ENCODE assay signal across 14 mouse cellular contexts in the genomic region with DNA sequence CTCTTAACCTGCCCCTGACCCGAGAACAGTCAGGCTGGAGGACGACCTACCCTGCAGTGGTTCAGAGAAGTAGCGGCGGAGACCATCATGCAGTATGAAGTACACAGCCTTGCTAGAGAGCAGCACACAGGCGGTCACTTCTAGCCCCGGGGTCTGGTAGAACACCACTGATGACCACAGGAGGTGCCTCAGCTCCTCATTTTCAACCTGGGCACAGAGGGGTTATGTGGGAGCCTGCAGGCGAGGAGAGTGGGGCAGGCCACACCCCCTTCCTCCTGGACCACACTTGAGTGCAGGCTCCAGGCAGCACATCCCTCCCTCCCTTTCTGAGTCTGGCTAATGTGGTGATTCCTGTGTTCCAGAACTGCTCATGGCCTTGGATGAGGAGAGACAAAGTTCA. TPM values are rescaled to one million over a fixed set of nuclear protein-coding genes. Genes with fewer than 3 reads are reported as not detected.
DNase-seq lines count a peak whose midpoint lies in the region; ATAC-seq and TF ChIP-seq lines count a peak whose summit lies in the region.
"Had no signal": no experiment of that assay in that cellular context is flagged by ENCODE, and none has a peak within 500 bp of the region (broad histone marks: within the 10 kb centered on the region; RNA-seq: fewer than 3 reads in every experiment).

No protein-coding gene starts in this region.

- ATAC-seq in heart, embryonic 12.5 days (ENCODE audit: insufficient number of reproducible peaks, low FRiP score), result no peak
- ATAC-seq in heart, postnatal 0 days (ENCODE audit: insufficient read depth, low read depth), result no peak
- no peak for ATAC-seq in lung, embryonic 14.5 days (ENCODE audit: insufficient read depth)
- no peak for ATAC-seq in CD4-positive, CD25-positive, alpha-beta regulatory T cell, adult 4 months
- ATAC-seq: forebrain, embryonic 16.5 days had no signal

- no peak for DNase-seq in heart, postnatal 10 days
- DNase-seq in heart, postnatal 0 days (ENCODE audit: low spot score), result no peak
- DNase-seq in heart, adult 18-20 months, result no peak
- DNase-seq in lung, embryonic 14.5 days, result no peak
- DNase-seq in lung, postnatal 36 days, result no peak
- DNase-seq: gastrocnemius, postnatal 25 days had no signal

- H3K9me3 ChIP-seq in heart, embryonic 12.5 days (replicated peaks), result no peaks in the 10 kb centered on the region
- no peaks in the 10 kb centered on the region for H3K9me3 ChIP-seq in heart, postnatal 0 days (replicated peaks; ENCODE audit: control insufficient read depth, low read length)
- no peaks in the 10 kb centered on the region for H3K9me3 ChIP-seq in lung, embryonic 14.5 days (ENCODE audit: low read depth, low read length)
- H3K9me3 ChIP-seq: embryonic facial prominence, embryonic 12.5 days; forebrain, embryonic 12.5 days; hindbrain, embryonic 15.5 days had no signal

- no peak overlapping the region for H3K4me3 ChIP-seq in heart, embryonic 12.5 days
- H3K4me3 ChIP-seq in heart, postnatal 0 days (ENCODE audit: low read depth, low read length), result no peak overlapping the region
- no peak overlapping the region for H3K4me3 ChIP-seq in lung, embryonic 14.5 days (ENCODE audit: low read depth, low read length)
- H3K4me3 ChIP-seq in macrophage (ENCODE audit: inconsistent target), result no peak overlapping the region
- H3K4me3 ChIP-seq: embryonic facial prominence, embryonic 12.5 days; forebrain, embryonic 12.5 days; hindbrain, embryonic 15.5 days had no signal

- peaks cover 83% of the 10 kb centered on the region for H3K36me3 ChIP-seq in heart, embryonic 12.5 days
- H3K36me3 ChIP-seq in heart, postnatal 0 days (replicated peaks; ENCODE audit: control insufficient read depth, insufficient read depth, low read length), result peaks cover 84% of the 10 kb centered on the region
- peaks cover 85% of the 10 kb centered on the region for H3K36me3 ChIP-seq in lung, embryonic 14.5 days (ENCODE audit: insufficient read depth)
- peaks cover 73% of the 10 kb centered on the region for H3K36me3 ChIP-seq in macrophage (ENCODE audit: inconsistent target)

- no peak for TF ChIP-seq EP300 in heart, postnatal 0 days (IDR thresholded peaks at IDR 0.05; ENCODE audit: low read depth)

- peaks cover 97% of the 10 kb centered on the region for H3K79me2 ChIP-seq in macrophage (ENCODE audit: inconsistent target)

- H3K27ac ChIP-seq in heart, embryonic 12.5 days (ENCODE audit: poor library complexity, severe bottlenecking), result 0 out of 2 replicates have a peak overlapping the region, but pooled peaks have one; percentile 20
- peak overlapping the region; percentile 46; the same call in 1 of the 2 replicates for H3K27ac ChIP-seq in heart, postnatal 0 days (ENCODE audit: low read depth)
- peak overlapping the region; percentile 6; the same call in 1 of the 2 replicates for H3K27ac ChIP-seq in lung, embryonic 14.5 days (ENCODE audit: low read depth)
- peak overlapping the region; percentile 100 for H3K27ac ChIP-seq in macrophage
- H3K27ac ChIP-seq: embryonic facial prominence, embryonic 12.5 days; forebrain, embryonic 12.5 days; hindbrain, embryonic 15.5 days had no signal

- WGBS in heart, embryonic 12.5 days, result 85% methylated on average over 7 of the region's 7 CpGs
- WGBS in heart, postnatal 0 days, result 74% methylated on average over 7 of the region's 7 CpGs
- 84% methylated on average over 7 of the region's 7 CpGs for WGBS in lung, embryonic 14.5 days
- 90% methylated on average over 7 of the region's 7 CpGs for WGBS in macrophage (ENCODE audit: missing documents)

- no peak overlapping the region for H3K9ac ChIP-seq in heart, embryonic 12.5 days
- H3K9ac ChIP-seq in heart, postnatal 0 days (replicated peaks; ENCODE audit: low read depth, low read length), result no peak overlapping the region
- H3K9ac ChIP-seq in lung, embryonic 14.5 days, result no peak overlapping the region
- H3K9ac ChIP-seq: embryonic facial prominence, embryonic 12.5 days; forebrain, embryonic 12.5 days; hindbrain, embryonic 15.5 days had no signal

- H3K4me2 ChIP-seq in heart, embryonic 12.5 days, result no peak overlapping the region
- no peak overlapping the region for H3K4me2 ChIP-seq in heart, postnatal 0 days (ENCODE audit: low read depth, low read length)
- H3K4me2 ChIP-seq in lung, embryonic 14.5 days, result no peak overlapping the region
- H3K4me2 ChIP-seq: embryonic facial prominence, embryonic 12.5 days; forebrain, embryonic 12.5 days; hindbrain, embryonic 15.5 days had no signal

- intact Hi-C loops in heart, postnatal 10 days (cut with DNase I), result no loop called here

- no peak for TF ChIP-seq CTCF in heart, postnatal 0 days (IDR thresholded peaks at IDR 0.05; ENCODE audit: low read depth)
- no peak for TF ChIP-seq CTCF in lung, embryonic 14.5 days (IDR thresholded peaks at IDR 0.05; ENCODE audit: low read depth)

- H3K4me1 ChIP-seq in heart, embryonic 12.5 days (replicated peaks), result peaks cover 48% of the 10 kb centered on the region
- H3K4me1 ChIP-seq in heart, postnatal 0 days (ENCODE audit: control insufficient read depth, insufficient read depth), result no peaks in the 10 kb centered on the region
- H3K4me1 ChIP-seq in lung, embryonic 14.5 days (ENCODE audit: insufficient read depth), result no peaks in the 10 kb centered on the region
- H3K4me1 ChIP-seq: embryonic facial prominence, embryonic 12.5 days; forebrain, embryonic 12.5 days had no signal

- no peaks in the 10 kb centered on the region for H3K27me3 ChIP-seq in heart, embryonic 12.5 days (replicated peaks)
- no peaks in the 10 kb centered on the region for H3K27me3 ChIP-seq in heart, postnatal 0 days (ENCODE audit: control insufficient read depth, insufficient read depth, low read length)
- no peaks in the 10 kb centered on the region for H3K27me3 ChIP-seq in lung, embryonic 14.5 days (ENCODE audit: insufficient read depth, low read length)
- H3K27me3 ChIP-seq: embryonic facial prominence, embryonic 12.5 days; forebrain, embryonic 12.5 days; hindbrain, embryonic 15.5 days had no signal

RNA-seq across cellular contexts. Expression of a gene that starts 5.1 kb away (rescaled TPM):
- polyA plus RNA-seq in heart, embryonic 12.5 days (2016; fragmentation: Nextera tagmentation; extraction: Ambion mirVana), result 48.3 and 56.7 TPM in 2 replicates
- 10 to 100 TPM; 77.3 to 78.9 TPM for total RNA-seq in heart, postnatal 10 days (2021)
- 75.3 and 90.4 TPM in 2 replicates for total RNA-seq in heart, postnatal 0 days (2014; rRNA removed; ENCODE audit: low replicate concordance)
- polyA plus RNA-seq in heart, postnatal 0 days (2015; fragmentation: Nextera tagmentation; extraction: Ambion mirVana), result 24.0 and 25.4 TPM in 2 replicates
- total RNA-seq in heart, adult 18-20 months (2021), result 10 to 100 TPM; 63.2 to 64.1 TPM
- 64.4 and 71.3 TPM in 2 replicates for polyA plus RNA-seq in lung, embryonic 14.5 days (2014; fragmentation: Nextera tagmentation; extraction: Ambion mirVana)
- total RNA-seq in macrophage (2018; cell fraction: chromatin; rRNA removed), result 1,000 to 10,000 TPM in 23 of 26 experiments, 100 to 1,000 TPM in 3; 175 to 4,782 (median 2,271) TPM
- 100 to 1,000 TPM in 25 of 26 experiments, 10 to 100 TPM in 1; 91.4 to 838 (median 312) TPM for total RNA-seq in macrophage (2018; cell fraction: cytosol; rRNA removed)
- 1,000 to 10,000 TPM in 14 of 26 experiments, 100 to 1,000 TPM in 12; 325 to 5,560 (median 1,024) TPM for total RNA-seq in macrophage (2018; cell fraction: nucleus; rRNA removed)
- 241 to 829 TPM (median 623 TPM) in 3 replicates for polyA plus RNA-seq in macrophage (2018)
- 1 to 10 TPM in 1 of 2 experiments, under 1 TPM in 1; 0.91 to 2.7 TPM for polyA plus RNA-seq in CD4-positive, CD25-positive, alpha-beta regulatory T cell, adult 4 months (2017; shearing (Covaris generic))
- total RNA-seq: granulocyte monocyte progenitor cell, adult 5-6 weeks had no signal

RNA-seq across cellular contexts. Expression of a gene that starts 34.6 kb away (rescaled TPM):
- 3,183 and 3,245 TPM in 2 replicates for polyA plus RNA-seq in heart, embryonic 12.5 days (2016; fragmentation: Nextera tagmentation; extraction: Ambion mirVana)
- total RNA-seq in heart, postnatal 10 days (2021), result 1,000 to 10,000 TPM; 5,439 to 5,458 TPM
- total RNA-seq in heart, postnatal 0 days (2014; rRNA removed; ENCODE audit: low replicate concordance), result 2,939 and 3,145 TPM in 2 replicates
- 7,680 and 7,748 TPM in 2 replicates for polyA plus RNA-seq in heart, postnatal 0 days (2015; fragmentation: Nextera tagmentation; extraction: Ambion mirVana)
- 1,000 to 10,000 TPM; 5,748 to 6,764 TPM for total RNA-seq in heart, adult 18-20 months (2021)
- 5.1 and 51.6 TPM in 2 replicates for polyA plus RNA-seq in lung, embryonic 14.5 days (2014; fragmentation: Nextera tagmentation; extraction: Ambion mirVana)
- 10 to 100 TPM in 1 of 26 experiments, 1 to 10 TPM in 25; 1.2 to 10.1 (median 6.3) TPM for total RNA-seq in macrophage (2018; cell fraction: chromatin; rRNA removed)
- 1 to 10 TPM in 24 of 26 experiments, under 1 TPM in 2; 0.89 to 3.3 (median 1.7) TPM for total RNA-seq in macrophage (2018; cell fraction: cytosol; rRNA removed)
- total RNA-seq in macrophage (2018; cell fraction: nucleus; rRNA removed), result 10 to 100 TPM in 1 of 26 experiments, 1 to 10 TPM in 23, not detected in 2; 1.5 to 12.4 (median 3.9) TPM
- 0.50 to 1.8 TPM (median 0.95 TPM) in 3 replicates for polyA plus RNA-seq in macrophage (2018)
- polyA plus RNA-seq in CD4-positive, CD25-positive, alpha-beta regulatory T cell, adult 4 months (2017; shearing (Covaris generic)), result not detected

RNA-seq across cellular contexts. Expression of a gene that starts 42.7 kb away (rescaled TPM):
- polyA plus RNA-seq in heart, embryonic 12.5 days (2016; fragmentation: Nextera tagmentation; extraction: Ambion mirVana), result 343 and 346 TPM in 2 replicates
- total RNA-seq in heart, postnatal 10 days (2021), result 10 to 100 TPM; 53.1 to 57.7 TPM
- 212 and 269 TPM in 2 replicates for total RNA-seq in heart, postnatal 0 days (2014; rRNA removed; ENCODE audit: low replicate concordance)
- 146 and 158 TPM in 2 replicates for polyA plus RNA-seq in heart, postnatal 0 days (2015; fragmentation: Nextera tagmentation; extraction: Ambion mirVana)
- total RNA-seq in heart, adult 18-20 months (2021), result 10 to 100 TPM; 19.2 TPM
- 476 and 510 TPM in 2 replicates for polyA plus RNA-seq in lung, embryonic 14.5 days (2014; fragmentation: Nextera tagmentation; extraction: Ambion mirVana)
- 10 to 100 TPM in 11 of 26 experiments, 1 to 10 TPM in 15; 1.8 to 37.0 (median 8.3) TPM for total RNA-seq in macrophage (2018; cell fraction: chromatin; rRNA removed)
- total RNA-seq in macrophage (2018; cell fraction: cytosol; rRNA removed), result 100 to 1,000 TPM in 5 of 26 experiments, 10 to 100 TPM in 21; 25.4 to 119 (median 52.7) TPM
- 10 to 100 TPM in 21 of 26 experiments, 1 to 10 TPM in 5; 6.5 to 49.6 (median 15.5) TPM for total RNA-seq in macrophage (2018; cell fraction: nucleus; rRNA removed)
- 64.0 to 97.6 TPM (median 77.4 TPM) in 3 replicates for polyA plus RNA-seq in macrophage (2018)
- not detected for polyA plus RNA-seq in CD4-positive, CD25-positive, alpha-beta regulatory T cell, adult 4 months (2017; shearing (Covaris generic))

RNA-seq across cellular contexts. Expression of a gene that starts 43.2 kb away (rescaled TPM):
- polyA plus RNA-seq in heart, embryonic 12.5 days (2016; fragmentation: Nextera tagmentation; extraction: Ambion mirVana), result 446 and 471 TPM in 2 replicates
- total RNA-seq in heart, postnatal 10 days (2021), result 100 to 1,000 TPM; 234 to 236 TPM
- 292 and 338 TPM in 2 replicates for total RNA-seq in heart, postnatal 0 days (2014; rRNA removed; ENCODE audit: low replicate concordance)
- polyA plus RNA-seq in heart, postnatal 0 days (2015; fragmentation: Nextera tagmentation; extraction: Ambion mirVana), result 162 and 171 TPM in 2 replicates
- total RNA-seq in heart, adult 18-20 months (2021), result 100 to 1,000 TPM; 118 to 119 TPM
- polyA plus RNA-seq in lung, embryonic 14.5 days (2014; fragmentation: Nextera tagmentation; extraction: Ambion mirVana), result 386 and 411 TPM in 2 replicates
- total RNA-seq in macrophage (2018; cell fraction: chromatin; rRNA removed), result 1,000 to 10,000 TPM in 24 of 26 experiments, 100 to 1,000 TPM in 2; 665 to 2,090 (median 1,583) TPM
- total RNA-seq in macrophage (2018; cell fraction: cytosol; rRNA removed), result 100 to 1,000 TPM; 112 to 253 (median 171) TPM
- 1,000 to 10,000 TPM in 7 of 26 experiments, 100 to 1,000 TPM in 19; 420 to 1,439 (median 890) TPM for total RNA-seq in macrophage (2018; cell fraction: nucleus; rRNA removed)
- polyA plus RNA-seq in macrophage (2018), result 163 to 251 TPM (median 201 TPM) in 3 replicates
- 100 to 1,000 TPM; 151 to 190 TPM for polyA plus RNA-seq in CD4-positive, CD25-positive, alpha-beta regulatory T cell, adult 4 months (2017; shearing (Covaris generic))

RNA-seq across cellular contexts. Expression of a gene that starts 44.1 kb away (rescaled TPM):
- polyA plus RNA-seq in heart, embryonic 12.5 days (2016; fragmentation: Nextera tagmentation; extraction: Ambion mirVana), result 0.34 and 0.50 TPM in 2 replicates
- 10 to 100 TPM; 15.1 to 16.9 TPM for total RNA-seq in heart, postnatal 10 days (2021)
- total RNA-seq in heart, postnatal 0 days (2014; rRNA removed; ENCODE audit: low replicate concordance), result 4.4 and 12.7 TPM in 2 replicates
- polyA plus RNA-seq in heart, postnatal 0 days (2015; fragmentation: Nextera tagmentation; extraction: Ambion mirVana), result 0.75 and 0.90 TPM in 2 replicates
- total RNA-seq in heart, adult 18-20 months (2021), result 10 to 100 TPM; 13.5 to 15.7 TPM
- polyA plus RNA-seq in lung, embryonic 14.5 days (2014; fragmentation: Nextera tagmentation; extraction: Ambion mirVana), result 0.38 and 0.49 TPM in 2 replicates
- total RNA-seq in macrophage (2018; cell fraction: chromatin; rRNA removed), result 1 to 10 TPM in 3 of 26 experiments, under 1 TPM in 12, not detected in 11; 0.16 to 1.7 (median 0.55) TPM
- under 1 TPM in 18 of 26 experiments, not detected in 8; 0.04 to 0.38 (median 0.11) TPM for total RNA-seq in macrophage (2018; cell fraction: cytosol; rRNA removed)
- 1 to 10 TPM in 1 of 26 experiments, under 1 TPM in 18, not detected in 7; 0.22 to 1.3 (median 0.37) TPM for total RNA-seq in macrophage (2018; cell fraction: nucleus; rRNA removed)
- not detected in 3 replicates for polyA plus RNA-seq in macrophage (2018)
- not detected for polyA plus RNA-seq in CD4-positive, CD25-positive, alpha-beta regulatory T cell, adult 4 months (2017; shearing (Covaris generic))
- total RNA-seq: granulocyte monocyte progenitor cell, adult 5-6 weeks had no signal

Comparison
In these comparisons a context has a peak if more than half of its experiments do, and no peak if none do; other contexts are left out.
1. H3K27ac ChIP-seq: peak in every context shown above with its lines; median percentile 100 in macrophage; 46 in heart, postnatal 0 days; 20 in heart, embryonic 12.5 days; 6 in lung, embryonic 14.5 days.
2. RNA of a gene that starts 34.6 kb away (polyA plus RNA-seq): 7,680 to 7,748 TPM in heart, postnatal 0 days and 3,183 to 3,245 TPM in heart, embryonic 12.5 days; 5.1 to 51.6 TPM in lung, embryonic 14.5 days, 0.50 to 1.8 TPM in macrophage and not detected in CD4-positive, CD25-positive, alpha-beta regulatory T cell, adult 4 months; every median in the first group is over 10 times any median in the second.
3. RNA of a gene that starts 42.7 kb away (polyA plus RNA-seq): 476 to 510 TPM in lung, embryonic 14.5 days, 343 to 346 TPM in heart, embryonic 12.5 days, 146 to 158 TPM in heart, postnatal 0 days and 64.0 to 97.6 TPM in macrophage; not detected in CD4-positive, CD25-positive, alpha-beta regulatory T cell, adult 4 months; every median in the first group is over 10 times any median in the second.